Mouse (Mus musculus) kidney, postnatal 0 days (tissue): ENCODE measurements around the gene Yrdc. TPM values are rescaled to one million over a fixed set of nuclear protein-coding genes. Genes with fewer than 3 reads are reported as not detected.

Experiments used
- ATAC-seq: fragments of 200-750 bp; cut with Nextera tagmentation; replicated peaks from 2 replicates; pipeline ENCODE4 v1.8.0; 2017; ENCODE audit warnings: low read depth, moderate number of reproducible peaks, moderate TSS enrichment, moderate library complexity; ENCODE audit not compliant: low FRiP score
- DNase-seq: peaks from one replicate; pipeline ENCODE4 v3.0.0-alpha.2; 2016; ENCODE audit warnings: low spot score
- H3K27ac ChIP-seq: fragments of 300-500 bp; sonication (generic); 2 replicates; pipeline ENCODE4 v1.5.1; 2014; ENCODE audit warnings: mild to moderate bottlenecking
- H3K27me3 ChIP-seq: fragments of 300-500 bp; sonication (generic); 2 replicates; pipeline ENCODE4 v1.6.1; 2014; ENCODE audit warnings: low read length, mixed read lengths; ENCODE audit not compliant: insufficient read depth
- H3K36me3 ChIP-seq: fragments of 300-500 bp; sonication (generic); 2 replicates; pipeline ENCODE4 v1.6.1; 2014; ENCODE audit warnings: low read length, mixed read lengths; ENCODE audit not compliant: insufficient read depth
- H3K4me1 ChIP-seq: fragments of 300-500 bp; sonication (generic); replicated peaks from 2 replicates; pipeline ENCODE4 v1.6.1; 2014; ENCODE audit warnings: antibody characterized with exemption, low read length, mixed read lengths; ENCODE audit not compliant: insufficient read depth
- H3K4me2 ChIP-seq: fragments of 300-500 bp; sonication (generic); 2 replicates; pipeline ENCODE4 v1.6.1; 2014; ENCODE audit warnings: mild to moderate bottlenecking, low read length, moderate library complexity, mixed read lengths
- H3K4me3 ChIP-seq: fragments of 300-500 bp; sonication (generic); replicated peaks from 2 replicates; pipeline ENCODE4 v1.5.1; 2014; ENCODE audit warnings: low read depth, low read length
- H3K9ac ChIP-seq: fragments of 300-500 bp; sonication (generic); 2 replicates; pipeline ENCODE4 v1.6.1; 2014; ENCODE audit warnings: low read depth, low read length
- H3K9me3 ChIP-seq: fragments of 300-500 bp; sonication (generic); replicated peaks from 2 replicates; pipeline ENCODE4 v1.6.1; 2016; ENCODE audit warnings: low read length, inconsistent platforms, mixed read lengths
- CTCF ChIP-seq: IDR thresholded peaks from 2 replicates; pipeline ENCODE4 v1.5.1; 2016; ENCODE audit warnings: antibody characterized with exemption, low read depth, mild to moderate bottlenecking, moderate library complexity
- WGBS: fragments of 180-500 bp; shearing (Covaris S2); extraction: QIAGEN DNeasy Blood & Tissue Kit; methylation state at CpG from one replicate; pipeline ENCODE4 v1.1.7; 2014; 5-methylcytosine and 5-hydroxymethylcytosine counted together
- polyA plus RNA-seq: library from polyadenylated mRNA; unstranded; fragments of >200 nt; fragmentation: Nextera tagmentation; extraction: Ambion mirVana; gene quantifications from 2 replicates; pipeline ENCODE4 v1.2.1, GENCODE M21; 2015

Gene Yrdc
- 35.1 and 39.2 TPM in 2 replicates for polyA plus RNA-seq

DNA sequence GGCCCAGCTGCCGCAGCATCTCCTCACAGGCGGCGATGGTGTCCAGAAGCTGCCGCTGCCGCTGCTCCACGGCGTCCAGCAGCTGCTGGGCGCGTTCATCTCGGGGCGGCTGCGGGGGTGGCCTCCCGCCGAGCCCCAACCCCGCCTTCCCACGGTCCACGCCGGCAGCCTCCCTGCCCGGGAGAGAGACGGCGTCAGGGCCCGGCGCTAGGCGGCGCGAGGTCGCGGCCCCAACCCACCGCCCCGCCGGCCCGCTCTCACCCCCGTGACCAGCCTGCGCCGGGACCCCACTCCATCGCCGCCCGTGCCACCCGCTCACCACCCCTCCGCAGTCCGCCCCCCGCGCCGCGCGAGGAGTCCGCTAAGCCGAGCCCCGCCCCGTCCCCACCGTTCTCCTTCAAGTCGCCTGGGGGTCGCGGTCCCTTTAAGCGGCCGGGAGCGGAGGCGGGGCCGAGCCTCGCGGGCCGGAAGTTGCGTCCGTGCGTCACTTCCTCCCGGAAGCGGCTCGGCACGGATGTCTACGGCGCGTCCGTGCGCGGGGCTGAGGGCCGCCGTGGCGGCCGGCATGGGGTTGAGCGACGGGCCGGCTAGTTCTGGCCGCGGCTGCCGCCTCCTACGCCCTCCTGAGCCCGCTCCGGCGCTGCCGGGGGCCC, at the start of gene Yrdc:
TSS of gene Yrdc (plus strand) at position 419 of the 653 bp plus-strand sequence.
- DNase-seq = peak; percentile 96
- peak; percentile 93 for ATAC-seq
- Histone ChIP-seq H3K4me1 (peaks cover 16% of the 10 kb centered on the region), H3K9ac (peak within 1 kb of the TSS; percentile 90), H3K27me3 (no peaks in the 10 kb centered on the region), H3K27ac (peak within 1 kb of the TSS; percentile 97), H3K4me2 (peak within 1 kb of the TSS; percentile 92), H3K4me3 (peak within 1 kb of the TSS; percentile 96), H3K36me3 (peaks cover 18% of the 10 kb centered on the region), H3K9me3 (no peaks in the 10 kb centered on the region)
- 0% methylated on average over 60 of the region's 90 CpGs for WGBS
- TF ChIP-seq CTCF = no peak

DNA sequence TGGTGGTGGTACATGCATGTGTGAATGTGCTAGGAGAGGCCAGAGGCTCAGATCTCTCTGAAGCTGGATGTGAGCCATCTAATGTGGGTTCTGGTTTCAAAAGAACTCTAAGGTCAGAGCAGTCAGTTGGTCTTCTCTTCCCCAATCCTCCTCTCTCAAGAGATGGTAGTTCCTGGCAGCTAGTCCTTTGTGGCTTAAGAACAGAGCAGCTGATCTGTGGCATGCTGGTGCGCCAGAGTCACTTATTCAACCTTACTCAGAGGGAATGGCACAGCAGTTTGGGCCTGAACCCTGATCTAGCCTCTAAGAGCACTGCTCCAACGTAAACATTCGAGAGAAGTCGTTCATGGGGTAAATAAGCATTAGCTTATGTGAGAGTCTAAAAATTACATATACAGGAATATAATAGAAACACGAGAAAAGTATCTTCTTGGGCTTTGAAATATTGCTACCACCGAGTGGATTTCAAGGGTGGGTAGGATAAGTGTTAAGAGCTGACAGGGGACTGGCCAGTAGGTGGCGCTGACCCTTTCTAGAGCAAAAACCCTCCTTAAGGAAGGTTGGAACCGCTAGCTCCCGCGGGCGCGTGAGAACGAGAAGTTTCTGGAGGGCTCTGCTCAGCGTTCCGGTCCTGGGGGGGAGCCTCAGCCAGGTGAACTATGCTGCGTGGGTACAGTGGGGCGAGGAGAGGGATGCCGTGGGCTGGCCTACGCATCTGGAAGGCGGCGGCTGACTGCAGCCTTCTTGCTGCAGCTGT, 48.7 kb upstream of the Yrdc start, which contains the start of gene Mtf1:
TSS of gene Mtf1 (plus strand) at position 553 of the 757 bp plus-strand sequence.
- ATAC-seq (peak; percentile 53), DNase-seq (peak; percentile 93)
- H3K4me2 ChIP-seq = peak within 1 kb of the TSS; percentile 75
- H3K9me3 ChIP-seq = no peaks in the 10 kb centered on the region
- WGBS = 3% methylated on average over 21 of the region's 21 CpGs
- peak within 1 kb of the TSS; percentile 95 for H3K27ac ChIP-seq
- peaks cover 6% of the 10 kb centered on the region; the same call in 1 of the 2 replicates for H3K4me1 ChIP-seq
- peak within 1 kb of the TSS; percentile 75 for H3K4me3 ChIP-seq
- peaks cover 22% of the 10 kb centered on the region for H3K36me3 ChIP-seq
- no peaks in the 10 kb centered on the region for H3K27me3 ChIP-seq
- peak; percentile 82 for TF ChIP-seq CTCF
- peak within 1 kb of the TSS; percentile 81 for H3K9ac ChIP-seq

DNA sequence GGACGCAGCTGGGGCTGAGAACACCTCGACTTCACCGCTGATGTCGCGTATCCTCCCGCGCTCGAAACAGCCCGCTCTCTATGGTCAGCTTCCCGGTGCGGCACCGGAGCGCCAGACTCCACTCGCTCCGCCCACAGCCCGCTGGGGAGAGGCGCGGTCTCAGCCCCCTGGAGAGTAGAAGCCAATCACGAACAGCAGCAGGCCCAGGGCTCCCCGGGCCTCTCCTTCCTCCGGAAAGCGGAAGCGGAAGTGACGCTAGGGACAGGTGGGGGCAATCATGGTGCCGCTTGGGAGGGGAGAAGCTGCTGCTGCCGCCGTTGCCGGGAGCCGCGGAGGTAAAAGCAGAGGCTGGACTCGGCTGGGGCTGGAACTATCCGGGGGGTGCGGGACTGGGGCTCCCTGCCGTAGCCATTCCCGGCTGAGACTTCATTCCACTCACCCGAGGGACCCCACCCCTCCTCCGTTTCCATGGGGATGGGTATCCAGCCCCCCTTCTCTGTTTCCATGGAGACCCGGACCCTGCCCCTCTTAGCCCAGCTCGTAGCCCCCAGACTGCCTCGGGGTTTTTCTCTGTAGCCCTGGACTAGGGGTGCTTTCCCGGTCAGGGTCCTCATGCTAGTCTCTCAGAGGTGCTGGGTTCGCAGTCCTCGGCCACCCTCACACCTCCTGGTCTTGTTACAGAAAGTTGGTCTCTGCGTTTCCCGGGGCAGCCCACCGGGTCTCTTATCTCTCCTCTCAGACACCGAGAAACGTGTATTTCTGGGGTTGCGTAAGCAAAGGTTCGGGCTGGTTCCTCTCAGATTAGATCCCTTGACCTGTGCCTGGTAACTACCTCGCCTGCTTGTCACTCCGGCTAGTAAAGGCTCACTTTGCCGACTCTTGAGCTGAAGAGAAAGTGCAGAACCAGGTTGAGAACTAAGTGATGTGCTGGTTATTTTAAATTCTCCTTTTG, 47.9 kb upstream of the Yrdc start:
- Histone ChIP-seq H3K27me3 (no peaks in the 10 kb centered on the region), H3K36me3 (peaks cover 23% of the 10 kb centered on the region), H3K9ac (peak overlapping the region; percentile 81), H3K9me3 (no peaks in the 10 kb centered on the region), H3K4me3 (peak overlapping the region; percentile 75), H3K27ac (peak overlapping the region; percentile 95), H3K4me1 (peaks cover 6% of the 10 kb centered on the region; the same call in 1 of the 2 replicates), H3K4me2 (peak overlapping the region; percentile 75)
- 1% methylated on average over 53 of the region's 53 CpGs for WGBS
- DNase-seq = peak; percentile 98
- TF ChIP-seq CTCF = no peak
- ATAC-seq = peak; percentile 99

DNA sequence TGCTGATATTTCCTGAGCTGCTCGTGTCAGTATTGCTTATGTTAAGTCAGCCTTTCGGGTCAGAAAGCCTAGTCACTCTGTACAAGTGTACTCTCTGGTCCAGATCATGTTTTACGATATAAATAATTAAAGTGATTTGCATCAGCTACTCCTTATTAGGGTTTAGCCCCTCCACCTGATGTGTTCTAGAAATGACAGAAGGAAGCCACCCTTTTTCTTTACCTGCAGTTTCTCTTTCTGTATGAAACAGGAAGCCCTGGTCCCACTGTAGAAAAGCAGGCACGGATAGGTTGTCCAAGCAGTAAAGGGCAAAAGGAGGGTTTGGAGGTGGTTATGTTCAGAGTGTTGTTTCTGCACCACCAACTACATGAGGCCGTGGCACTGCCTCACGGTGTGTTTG, 47.1 kb upstream of the Yrdc start:
- Histone ChIP-seq H3K36me3 (peaks cover 25% of the 10 kb centered on the region), H3K4me3 (peak overlapping the region; percentile 75), H3K4me1 (peaks cover 8% of the 10 kb centered on the region; the same call in 1 of the 2 replicates), H3K9me3 (no peaks in the 10 kb centered on the region), H3K27ac (no peak overlapping the region), H3K4me2 (peak overlapping the region; percentile 72), H3K27me3 (no peaks in the 10 kb centered on the region), H3K9ac (0 out of 2 replicates have a peak overlapping the region, but pooled peaks have one; percentile 81)
- 69% methylated on average over 6 of the region's 6 CpGs for WGBS
- ATAC-seq = no peak
- no peak for DNase-seq
- no peak for TF ChIP-seq CTCF

DNA sequence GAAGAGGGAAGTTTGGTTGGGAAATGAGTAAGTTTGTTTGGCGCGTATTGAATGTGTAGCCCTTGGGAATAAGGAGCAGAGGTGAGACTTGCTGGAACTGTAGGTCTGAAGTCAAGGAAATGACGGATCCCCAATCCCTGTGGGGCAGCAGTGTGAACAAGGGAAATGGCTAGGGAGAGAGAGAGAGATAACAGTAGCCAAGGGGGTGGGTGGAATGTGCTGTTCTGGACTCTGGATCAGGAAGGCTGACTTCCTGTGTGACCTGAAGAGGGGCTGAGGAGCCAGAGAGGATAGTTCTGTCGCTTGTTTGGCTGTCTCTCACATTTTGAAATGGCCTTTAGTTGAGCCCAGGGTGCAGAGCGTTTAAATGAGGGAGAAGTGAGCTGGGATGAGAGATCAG, 42.0 kb upstream of the Yrdc start:
- Histone ChIP-seq H3K27me3 (no peaks in the 10 kb centered on the region), H3K9ac (no peak overlapping the region), H3K4me2 (no peak overlapping the region), H3K4me3 (no peak overlapping the region), H3K36me3 (peaks cover 25% of the 10 kb centered on the region), H3K9me3 (no peaks in the 10 kb centered on the region), H3K27ac (0 out of 2 replicates have a peak overlapping the region, but pooled peaks have one; percentile 11), H3K4me1 (peaks cover 3% of the 10 kb centered on the region; the same call in 1 of the 2 replicates)
- TF ChIP-seq CTCF = no peak
- ATAC-seq = no peak
- WGBS = 79% methylated on average over 5 of the region's 5 CpGs
- DNase-seq = no peak
